Mouse (Mus musculus): ENCODE data around the gene Zfr. TPM values are rescaled to one million over a fixed set of nuclear protein-coding genes. Genes with fewer than 3 reads are reported as not detected.
"Not testable (repeated sequence)": the region's sequence is repeated elsewhere in the genome, so short reads cannot be mapped to it uniquely, and the experiment has no call there.

Zfr gene
- total RNA-seq, 2 experiments from 2014 or later: 73.9 to 84.0 TPM

DNA sequence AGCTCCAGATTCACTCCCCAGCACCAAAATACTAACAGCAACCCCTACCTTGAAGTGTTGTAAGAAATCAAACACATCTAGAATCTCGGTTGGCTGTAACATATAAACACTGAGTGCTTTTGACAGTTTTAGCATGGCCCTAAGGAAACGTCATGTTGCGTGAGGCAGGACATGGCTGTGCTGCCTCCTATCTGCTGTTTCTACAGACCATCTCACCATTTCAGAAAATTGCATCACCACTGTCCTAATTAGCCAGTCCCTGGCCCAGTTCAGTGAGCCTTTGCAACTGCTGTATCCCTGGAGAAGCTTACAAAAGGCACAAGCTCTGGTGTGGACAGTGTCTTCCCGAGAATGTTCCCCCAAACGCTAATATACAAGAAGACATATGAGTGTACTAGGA lies 16.7 kb upstream of the Zfr start:
- no peak for DNase-seq
- intact Hi-C loops (cut with DNase I): no loop called here

DNA sequence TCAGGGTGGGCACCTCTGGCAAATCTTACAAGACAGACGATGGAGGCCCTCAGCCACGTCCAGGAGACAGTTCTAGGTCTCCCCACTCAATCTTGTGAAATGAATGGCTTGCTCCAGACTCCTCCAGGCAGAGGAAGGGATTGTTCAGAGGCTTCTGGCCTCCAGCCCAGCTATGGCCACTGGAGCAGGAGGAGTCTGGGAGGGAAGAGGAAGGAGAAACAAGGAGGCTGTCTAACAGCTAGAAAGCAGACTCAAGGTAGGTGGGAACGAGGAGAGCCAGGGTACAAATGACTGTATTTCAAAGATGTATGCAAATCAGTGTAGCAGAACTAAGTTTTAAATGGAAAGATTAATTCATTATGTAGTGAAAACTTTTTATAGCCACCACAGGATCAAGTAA lies 13.9 kb upstream of the Zfr start:
- peak in 1 of 2 experiments; percentile 28 for DNase-seq
- intact Hi-C loops (cut with DNase I): no loop called here

DNA sequence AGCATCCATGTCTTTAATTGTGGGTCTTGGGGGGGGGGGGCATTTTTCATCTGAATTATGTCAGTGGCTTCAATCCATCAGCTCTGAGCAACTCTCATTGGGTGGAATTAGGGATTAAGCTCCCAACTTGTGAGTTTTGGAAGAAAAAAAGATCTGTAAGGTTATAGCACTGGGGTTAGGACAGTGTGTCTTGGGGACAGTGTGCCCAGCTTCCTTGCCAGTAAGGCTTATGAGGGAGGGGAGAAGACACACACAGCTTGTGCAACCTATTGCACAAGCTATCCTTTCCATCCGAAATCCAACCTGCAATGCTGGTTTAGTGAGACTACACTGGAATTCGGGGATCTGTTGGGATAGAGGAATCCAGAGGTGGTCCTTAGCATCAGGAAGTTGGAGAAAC lies 12.8 kb upstream of the Zfr start:
- no peak for DNase-seq
- intact Hi-C loops (cut with DNase I): no loop called here

DNA sequence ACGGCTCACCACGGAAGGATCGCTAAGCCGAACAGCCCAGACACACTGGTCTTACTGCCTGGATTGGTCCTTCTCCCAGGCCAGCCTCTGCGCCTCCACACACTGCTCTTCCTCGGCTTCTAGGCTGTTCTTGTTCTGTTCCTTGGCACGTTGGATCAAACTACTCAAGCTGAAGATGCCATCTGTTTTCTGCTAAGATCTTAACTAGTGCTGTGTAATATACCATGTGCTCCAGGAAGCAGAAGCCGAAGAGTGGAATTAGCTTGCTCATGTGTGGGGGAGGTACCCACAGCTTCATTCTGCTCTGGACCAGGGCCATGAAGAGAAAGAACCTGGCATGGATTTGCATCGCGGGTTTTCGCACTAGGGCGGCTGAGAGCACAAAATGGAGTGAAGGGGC lies 11.2 kb upstream of the Zfr start:
- no peak for DNase-seq
- intact Hi-C loops (cut with DNase I): no loop called here

DNA sequence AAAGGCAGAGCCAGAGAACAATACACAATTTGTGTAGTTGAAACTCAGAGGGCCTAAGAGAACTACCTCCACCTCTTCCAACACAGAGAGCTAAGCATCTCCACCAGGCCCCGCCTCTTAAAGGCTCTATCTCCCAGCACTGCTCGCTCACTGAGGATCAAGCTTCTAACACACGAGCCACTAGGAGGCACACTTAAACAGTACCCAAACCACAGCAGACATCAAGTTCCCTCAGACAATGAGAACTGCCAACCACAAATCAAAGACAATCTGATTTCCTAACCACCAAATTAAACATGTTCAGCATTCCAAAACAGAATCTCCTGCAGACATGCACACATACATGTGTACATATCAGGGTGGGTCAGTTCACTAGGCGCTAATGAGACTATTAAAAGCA lies 9.4 kb upstream of the Zfr start:
- intact Hi-C loops (cut with DNase I): no loop called here
- no peak for DNase-seq

DNA sequence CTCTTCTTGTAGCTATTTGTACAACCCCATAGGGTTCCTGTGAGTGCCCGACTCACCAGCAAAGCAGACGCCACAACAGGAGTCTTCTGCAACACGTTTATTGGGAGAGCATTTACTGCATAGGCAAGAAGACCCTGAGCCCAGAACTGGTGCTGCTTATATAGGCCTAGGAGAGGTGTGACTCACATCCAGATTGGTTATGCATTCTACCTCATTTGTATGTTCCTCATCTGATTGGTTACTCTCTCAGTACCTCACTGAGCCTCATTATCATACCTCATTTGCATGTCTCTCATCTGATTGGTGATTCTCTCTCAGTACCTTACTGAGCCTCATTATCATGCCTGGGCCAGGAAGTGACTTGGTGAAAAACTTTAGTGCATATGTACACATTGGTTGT lies 8.7 kb upstream of the Zfr start:
- DNase-seq; intact Hi-C loops (cut with DNase I): not testable (repeated sequence)

DNA sequence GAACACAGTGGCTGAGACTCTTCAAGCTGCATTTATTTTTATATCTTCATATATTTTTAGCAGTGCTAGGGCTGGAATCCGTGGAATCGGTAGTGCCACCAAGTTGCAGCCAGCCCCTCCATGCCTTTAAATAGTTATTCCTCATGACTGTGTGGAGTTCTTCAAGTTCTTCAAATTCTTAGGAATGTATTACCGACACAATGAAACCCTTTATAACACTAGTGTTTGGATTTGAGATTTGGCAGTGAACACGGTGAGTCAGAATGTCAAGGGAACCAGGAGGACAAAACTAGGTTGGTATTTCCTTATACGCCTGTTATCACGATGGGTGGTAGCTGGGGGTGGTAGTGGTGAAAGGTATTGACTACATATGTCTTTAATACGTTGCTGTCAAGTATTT lies 6.4 kb upstream of the Zfr start:
- intact Hi-C loops (cut with DNase I): loop anchor here (10.0 kb wide), 1 partner anchor 716 kb away; the partner anchor contains the start of gene Tars

DNA sequence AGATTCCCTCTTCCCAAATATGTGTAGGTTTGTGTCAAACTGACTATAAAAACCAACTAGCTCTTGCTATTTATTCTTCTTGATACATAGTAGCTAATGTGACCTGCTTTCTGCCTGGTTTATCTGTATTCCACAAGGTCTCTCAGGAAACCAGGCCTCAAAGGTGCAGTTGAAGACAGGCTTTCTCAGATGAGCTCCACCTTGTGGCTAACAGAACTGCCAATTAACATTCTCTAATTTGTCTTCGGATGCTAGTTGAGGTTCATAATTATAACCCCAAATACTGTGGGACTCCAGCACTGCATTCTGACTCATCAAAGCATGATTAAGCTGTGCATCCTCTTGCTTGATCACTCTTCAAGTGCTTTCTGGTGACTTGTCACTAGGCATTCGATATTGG lies 4.2 kb upstream of the Zfr start:
- DNase-seq: no peak
- intact Hi-C loops (cut with DNase I): loop anchor here (10.0 kb wide), 1 partner anchor 719 kb away; the partner anchor contains the start of gene Tars

More for the DNA sequence above, 6.4 kb upstream of the Zfr start:
- DNase-seq: no peak

DNA sequence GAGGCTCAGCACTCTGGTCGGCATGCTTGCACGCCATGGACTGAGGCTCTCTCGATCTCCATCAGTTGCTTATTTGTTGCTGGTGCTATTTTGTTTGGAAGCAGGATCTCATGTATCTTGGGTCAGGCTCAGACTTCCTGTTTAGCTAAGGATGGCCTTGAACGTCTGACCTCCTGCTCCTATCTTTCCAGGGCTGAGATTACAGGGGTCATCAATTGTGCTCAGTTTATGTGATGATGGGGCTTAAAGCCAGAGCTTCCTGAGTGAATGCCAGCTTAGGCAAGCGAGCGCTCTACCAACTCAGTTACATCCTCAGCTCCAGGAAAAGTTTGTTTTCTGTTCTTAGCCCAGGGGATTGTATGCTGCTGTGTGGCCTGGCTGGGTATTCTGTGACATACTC lies 3.1 kb upstream of the Zfr start:
- DNase-seq: no peak
- intact Hi-C loops (cut with DNase I): loop anchor here (10.0 kb wide), 1 partner anchor 720 kb away; the partner anchor contains the start of gene Tars

DNA sequence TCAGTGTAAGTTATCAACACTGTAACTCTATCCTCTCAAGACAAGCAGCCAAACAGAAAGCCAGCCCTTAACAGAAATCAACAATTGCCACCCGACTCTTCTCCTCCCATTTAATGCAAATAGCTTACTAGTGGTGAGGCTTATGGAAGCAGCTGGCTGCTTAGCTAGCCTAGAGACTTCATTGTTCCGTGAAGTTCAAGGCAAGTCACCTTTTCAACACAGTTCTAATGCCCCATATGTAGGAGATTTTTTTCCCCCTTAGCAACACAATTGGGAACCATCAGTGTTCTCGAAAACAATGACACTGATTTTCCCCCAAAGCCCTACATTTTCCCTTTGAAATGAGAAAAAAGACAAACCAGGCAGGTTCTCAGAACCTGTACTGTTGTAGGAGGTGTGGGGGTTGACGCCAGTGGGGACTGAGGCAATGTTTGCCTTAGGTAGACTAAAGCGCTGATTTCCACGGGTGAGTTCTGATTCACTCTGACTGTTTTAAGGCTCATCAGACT lies 1.9 kb upstream of the Zfr start:
- intact Hi-C loops (cut with DNase I): loop anchor here (5.0 to 10.0 kb wide), 2 partner anchors 207 to 721 kb away; partner anchors contain the start of genes 1810049J17Rik, Golph3 and Tars
- DNase-seq: no peak

DNA sequence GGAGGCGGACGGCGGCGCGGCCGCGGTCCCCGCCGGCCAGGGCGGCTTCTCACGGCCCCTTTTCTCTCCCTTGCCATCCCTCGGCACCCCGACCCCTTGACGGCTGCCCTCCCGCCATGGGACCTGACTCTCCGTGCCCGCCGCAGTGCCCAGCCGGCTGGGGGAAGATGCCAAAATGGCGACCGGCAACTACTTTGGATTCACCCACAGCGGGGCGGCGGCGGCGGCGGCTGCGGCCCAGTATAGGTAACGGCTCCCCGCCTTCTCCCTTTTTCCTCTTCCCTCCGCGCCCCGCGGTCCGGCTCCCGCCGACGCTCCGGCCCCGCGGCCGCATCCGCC lies 431 bp downstream of the Zfr start:
- DNase-seq: no peak
- intact Hi-C loops (cut with DNase I): loop anchor here (5.0 to 10.0 kb wide), 2 partner anchors 204 to 723 kb away; partner anchors contain the start of genes 1810049J17Rik, Golph3 and Tars

DNA sequence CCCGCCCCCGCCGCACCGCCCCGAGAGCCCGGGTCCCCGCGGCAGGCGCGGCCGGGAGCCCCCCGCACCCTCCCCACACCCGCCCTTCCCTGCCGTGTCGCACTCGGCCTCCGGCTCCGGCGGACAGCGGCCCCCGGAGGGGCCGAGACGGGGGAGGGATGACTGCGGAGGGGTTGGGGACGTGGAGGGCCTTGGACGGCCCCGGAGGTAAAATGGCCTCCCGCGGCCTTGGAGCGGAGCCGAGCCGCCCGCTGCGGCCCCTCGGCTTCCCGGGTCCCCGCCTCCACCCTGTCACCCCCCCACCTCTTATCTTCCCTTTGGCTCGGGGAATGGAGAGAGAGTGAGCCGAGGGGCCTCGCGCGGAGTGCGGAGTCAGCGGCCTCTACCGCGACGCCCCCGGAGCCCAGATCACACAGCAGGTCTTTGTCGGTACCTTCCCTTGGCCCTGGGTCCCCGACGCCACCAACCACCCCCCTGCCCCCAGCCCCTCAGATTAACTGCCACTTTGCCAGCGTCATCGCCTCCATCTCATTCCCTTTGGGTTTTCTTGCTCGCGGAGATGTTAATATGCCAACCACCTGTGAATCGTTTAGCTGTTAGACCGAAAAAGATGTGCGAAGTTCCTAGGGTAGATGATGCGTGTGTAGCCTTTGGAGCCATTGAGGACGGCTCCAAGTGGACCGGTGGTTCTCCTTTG lies 949 bp downstream of the Zfr start:
- intact Hi-C loops (cut with DNase I): loop anchor here (5.0 to 10.0 kb wide), 2 partner anchors 204 to 724 kb away; partner anchors contain the start of genes 1810049J17Rik, Golph3 and Tars
- peak; percentile 52 to 66 for DNase-seq

DNA sequence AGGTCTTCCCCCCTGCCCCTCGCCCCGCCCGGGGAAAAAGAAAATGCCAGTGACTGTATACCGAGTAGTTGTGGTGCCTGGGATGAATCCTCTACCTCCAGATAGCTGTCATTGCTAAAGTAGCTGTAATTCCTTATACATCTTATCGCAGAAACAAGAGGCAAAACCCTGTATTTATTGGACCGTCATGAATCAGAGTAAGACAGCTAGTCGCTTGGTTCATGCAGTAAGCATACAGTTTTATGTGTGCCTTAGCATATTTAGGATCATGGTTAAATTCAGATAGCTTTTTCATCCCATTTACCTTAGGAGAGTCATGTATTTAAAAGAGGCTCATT lies 1.5 kb downstream of the Zfr start:
- no peak for DNase-seq
- intact Hi-C loops (cut with DNase I): loop anchor here (5.0 to 10.0 kb wide), 2 partner anchors 203 to 724 kb away; partner anchors contain the start of genes 1810049J17Rik, Golph3 and Tars

DNA sequence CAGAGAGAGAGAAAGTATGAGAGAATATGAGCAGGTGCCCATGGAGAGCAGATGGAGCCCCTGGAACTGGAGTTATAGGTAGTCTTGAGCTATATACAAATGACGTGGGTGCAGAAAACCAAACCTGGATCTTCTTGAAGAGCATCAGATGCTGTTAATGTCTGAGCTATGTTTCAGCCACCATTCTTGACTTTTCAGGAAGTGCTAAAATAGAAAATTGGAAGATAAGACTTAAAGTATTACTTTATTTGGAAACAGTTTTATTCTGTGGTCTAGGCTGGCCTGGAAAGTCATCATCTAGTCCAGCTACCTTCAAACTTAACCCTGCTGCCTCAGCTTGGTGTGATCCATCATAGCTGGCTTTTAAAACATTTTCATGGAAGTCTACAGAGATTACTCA lies 7.3 kb downstream of the Zfr start:
- intact Hi-C loops (cut with DNase I): no loop called here
- no peak for DNase-seq

DNA sequence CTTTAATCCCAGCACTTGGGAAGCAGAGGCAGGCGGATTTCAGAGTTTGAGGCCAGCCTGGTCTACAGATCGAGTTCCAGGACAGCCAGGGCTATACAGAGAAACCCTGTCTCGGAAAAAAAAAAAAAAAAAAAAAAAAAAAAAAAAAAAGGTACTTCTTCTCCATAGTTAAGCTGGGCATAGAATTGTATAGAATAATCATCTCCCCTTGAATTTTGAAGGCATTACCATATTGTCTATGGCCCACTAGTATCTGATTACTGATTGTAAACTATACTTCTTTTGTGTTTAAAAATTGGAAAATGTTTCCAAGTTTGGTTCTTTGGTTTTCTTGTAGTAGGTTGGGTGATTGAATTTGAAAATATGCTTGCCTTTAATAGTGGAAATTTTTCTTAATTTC lies 13.2 kb downstream of the Zfr start:
- DNase-seq; intact Hi-C loops (cut with DNase I): not testable (repeated sequence)

DNA sequence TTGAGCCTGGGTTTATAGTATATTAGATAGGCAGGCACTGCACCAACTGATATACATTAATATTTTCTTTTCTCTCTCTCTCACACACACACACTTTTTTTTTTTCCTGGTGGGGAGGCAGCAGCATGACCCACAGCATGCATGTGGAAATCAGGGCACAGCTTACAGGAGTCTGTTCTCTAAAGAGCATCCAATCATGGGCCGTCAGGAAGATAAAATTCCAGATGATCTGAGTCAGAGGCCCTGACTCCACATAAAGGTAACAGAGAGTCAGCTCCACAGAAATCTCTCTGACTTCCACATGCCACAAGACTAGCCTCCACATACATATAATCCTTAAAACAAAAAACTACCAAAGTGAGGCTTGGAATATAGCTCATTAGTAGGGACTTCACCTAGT lies 16.9 kb downstream of the Zfr start:
- intact Hi-C loops (cut with DNase I): no loop called here
- DNase-seq: no peak

DNA sequence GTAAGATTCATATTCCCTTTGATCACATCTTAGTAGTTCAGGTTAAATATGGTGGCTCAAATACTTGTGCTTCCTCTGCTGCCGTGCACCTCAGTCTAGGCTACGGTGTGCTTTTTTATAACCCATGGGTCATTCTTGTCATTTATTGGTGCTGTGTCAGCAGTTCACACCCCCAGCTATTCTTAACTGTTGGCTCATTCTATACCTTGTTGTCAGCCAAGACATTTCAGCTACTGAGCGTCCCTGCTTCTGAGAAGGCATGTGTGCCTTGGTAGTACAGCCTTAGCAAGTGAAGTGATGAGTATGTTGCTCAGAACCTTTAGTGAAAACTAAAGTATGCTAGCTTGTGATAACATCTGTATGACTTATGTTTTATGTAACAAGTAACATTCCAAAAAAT lies 17.7 kb downstream of the Zfr start:
- intact Hi-C loops (cut with DNase I): loop anchor here (5.0 kb wide), 1 partner anchor 37 kb away; no protein-coding TSS in a partner anchor
- DNase-seq: peak in 1 of 2 experiments; percentile 26

DNA sequence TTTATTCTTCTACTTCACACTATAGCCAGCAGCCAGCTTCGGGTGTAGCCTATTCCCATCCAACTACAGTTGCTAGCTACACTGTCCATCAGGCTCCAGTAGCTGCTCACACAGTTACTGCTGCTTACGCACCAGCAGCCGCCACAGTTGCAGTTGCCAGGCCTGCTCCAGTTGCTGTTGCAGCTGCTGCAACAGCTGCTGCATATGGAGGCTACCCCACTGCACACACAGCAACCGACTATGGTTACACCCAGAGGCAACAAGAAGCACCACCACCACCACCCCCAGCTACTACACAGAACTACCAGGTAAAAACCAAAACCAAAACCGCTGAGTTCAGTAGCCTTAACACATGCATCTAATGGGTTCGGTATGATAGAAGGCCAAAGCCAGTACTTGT lies 18.7 kb downstream of the Zfr start:
- intact Hi-C loops (cut with DNase I): loop anchor here (5.0 kb wide), 1 partner anchor 36 kb away; no protein-coding TSS in a partner anchor
- no peak for DNase-seq

DNA sequence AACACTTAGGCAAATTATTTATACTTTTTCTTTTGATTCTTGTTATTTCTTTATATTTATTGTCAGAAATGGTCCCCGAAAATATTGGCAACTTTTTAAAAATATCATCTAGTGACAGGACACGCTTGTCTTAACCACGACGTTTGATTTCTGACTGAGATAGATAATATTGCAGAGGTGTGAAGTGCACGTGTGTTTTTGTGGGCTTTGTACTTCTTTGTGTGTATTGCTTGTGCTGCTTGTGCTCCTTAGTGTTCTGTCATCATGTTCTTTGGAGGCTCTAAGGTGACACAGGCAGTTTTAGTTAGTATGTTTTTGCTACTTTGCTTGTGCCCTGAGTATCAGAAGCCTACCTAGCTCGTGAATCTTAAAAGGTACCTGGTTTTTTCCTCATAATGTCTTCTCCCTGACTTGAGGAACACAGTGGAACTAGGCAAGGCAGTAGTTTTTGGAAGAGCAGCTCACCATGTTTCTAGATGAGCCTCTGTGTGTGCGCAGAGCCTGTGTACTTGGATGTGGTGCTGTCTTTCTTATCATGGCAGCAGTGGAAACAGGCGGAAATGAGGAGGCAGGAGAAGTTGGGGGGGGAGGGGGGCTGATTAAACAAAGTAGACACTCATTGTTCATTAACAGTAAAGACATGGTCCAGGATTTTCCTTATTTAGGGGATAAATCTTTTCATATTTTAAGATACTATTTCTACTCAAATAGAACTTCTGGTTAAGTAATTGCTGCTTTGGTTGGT lies 23.5 kb downstream of the Zfr start:
- no peak for DNase-seq
- intact Hi-C loops (cut with DNase I): no loop called here

DNA sequence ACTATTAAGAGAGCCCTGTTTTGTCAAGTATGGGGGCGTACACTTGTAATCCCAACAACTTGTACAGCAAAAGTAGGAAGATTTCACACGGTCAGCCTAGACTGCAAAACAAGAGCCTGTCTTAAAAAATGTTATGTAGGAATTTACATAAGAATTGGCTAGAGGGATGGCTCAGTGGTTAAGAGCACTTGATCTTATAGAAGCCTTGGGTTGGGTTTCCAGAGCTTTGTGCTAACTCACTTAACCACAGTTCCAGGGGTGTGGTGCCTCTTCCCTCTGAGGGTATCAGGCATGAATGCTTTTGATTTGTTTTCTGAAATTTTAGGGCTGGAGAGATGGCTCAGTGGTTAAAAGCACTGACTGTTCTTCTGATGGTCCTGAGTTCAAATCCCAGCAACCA lies 29.8 kb downstream of the Zfr start:
- no peak for DNase-seq
- intact Hi-C loops (cut with DNase I): no loop called here

DNA sequence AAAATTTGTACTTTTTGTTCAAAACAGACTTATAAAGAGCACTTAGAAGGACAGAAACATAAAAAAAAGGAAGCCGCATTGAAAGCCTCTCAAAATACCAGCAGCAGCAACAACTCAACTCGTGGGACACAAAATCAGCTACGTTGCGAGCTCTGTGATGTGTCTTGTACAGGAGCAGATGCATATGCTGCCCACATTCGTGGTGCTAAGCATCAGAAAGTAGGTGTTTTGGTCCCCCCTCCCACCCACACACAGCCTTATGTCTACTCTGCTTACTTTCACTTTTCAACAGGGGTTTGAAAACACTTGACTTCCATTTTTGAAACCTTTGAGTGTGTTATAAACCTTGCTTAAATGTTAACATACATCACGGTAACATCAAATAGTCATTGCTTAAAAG lies 31.9 kb downstream of the Zfr start:
- DNase-seq: no peak
- intact Hi-C loops (cut with DNase I): no loop called here

DNA sequence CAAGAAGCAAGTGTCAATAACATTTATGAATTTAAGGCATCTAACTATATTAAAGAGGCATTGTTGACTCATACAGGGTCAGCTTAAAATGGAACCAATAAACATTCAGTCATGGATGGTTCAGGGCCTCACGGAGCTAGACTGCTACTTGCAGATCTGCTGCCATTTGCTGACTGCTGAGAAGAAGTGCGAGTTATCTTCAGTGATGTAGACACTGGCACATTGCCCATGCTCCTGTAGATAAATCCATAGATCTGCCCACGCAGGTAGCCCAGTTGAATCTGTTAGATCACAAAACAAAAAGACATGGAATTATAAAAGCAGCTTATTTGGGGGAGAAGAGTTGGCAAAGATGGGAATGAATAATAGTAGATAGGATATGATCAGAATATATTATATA lies 36.1 kb downstream of the Zfr start:
- DNase-seq: no peak
- intact Hi-C loops (cut with DNase I): no loop called here
